In the genomic region with DNA sequence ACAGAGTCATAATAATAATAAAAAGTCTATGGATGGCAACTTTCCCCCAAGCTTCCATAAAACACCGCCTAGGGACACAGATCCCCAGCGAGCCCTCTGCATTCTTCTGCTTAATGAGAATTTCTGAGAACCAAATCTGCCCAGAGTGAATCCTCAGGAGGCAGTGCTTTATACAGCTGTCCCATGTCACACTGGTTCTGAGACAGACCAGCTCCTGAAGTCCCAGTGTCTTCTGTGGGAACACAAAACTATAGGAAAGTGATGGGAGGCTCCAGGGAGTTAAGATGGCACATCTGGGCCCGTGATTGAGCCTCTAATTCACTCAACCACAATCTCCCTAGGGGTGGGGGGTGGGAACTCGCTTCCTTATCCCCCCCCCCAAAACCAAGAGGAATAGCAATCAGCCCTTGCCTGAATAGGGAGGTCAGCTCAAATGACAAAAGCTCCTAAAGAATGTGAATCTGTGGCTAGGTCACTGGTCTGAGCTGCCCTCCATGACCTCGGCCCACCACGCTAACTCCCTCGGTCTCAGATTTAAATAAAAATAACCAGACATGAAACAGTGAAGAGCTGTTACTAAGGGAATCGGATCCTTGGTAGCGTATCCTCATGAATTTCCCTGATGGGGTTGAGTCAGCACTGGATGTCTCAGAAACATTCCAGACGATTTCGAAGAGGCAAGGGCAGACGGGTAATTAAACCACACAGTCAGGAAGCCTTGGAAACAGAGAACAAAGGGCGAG, we compare ENCODE assay signal across 9 mouse cellular contexts.
DNase-seq lines count a peak whose midpoint lies in the region; ATAC-seq and TF ChIP-seq lines count a peak whose summit lies in the region.
"Had no signal": no experiment of that assay in that cellular context is flagged by ENCODE, and none has a peak within 500 bp of the region (broad histone marks: within the 10 kb centered on the region; RNA-seq: fewer than 3 reads in every experiment).

No protein-coding gene starts in this region.

- H3K4me2 ChIP-seq in forebrain, embryonic 15.5 days (replicated peaks), result no peak overlapping the region
- H3K4me2 ChIP-seq in limb, embryonic 12.5 days, result no peak overlapping the region

- H3K4me1 ChIP-seq in forebrain, embryonic 15.5 days, result peaks cover 13% of the 10 kb centered on the region
- peaks cover 31% of the 10 kb centered on the region for H3K4me1 ChIP-seq in limb, embryonic 12.5 days (replicated peaks)
- H3K4me1 ChIP-seq: megakaryocyte, embryonic 14.5 days had no signal

- peak overlapping the region; percentile 4; the same call in 1 of the 2 replicates for H3K27ac ChIP-seq in left cerebral cortex, adult 2 months
- H3K27ac ChIP-seq in forebrain, embryonic 15.5 days (replicated peaks), result no peak overlapping the region
- peak overlapping the region; percentile 67 for H3K27ac ChIP-seq in limb, embryonic 12.5 days

- no peak for TF ChIP-seq CTCF in left cerebral cortex, adult 2 months (IDR thresholded peaks at IDR 0.05)

- intact Hi-C loops in left cerebral cortex, adult 2 months (cut with DNase I), result loop anchor here (10.0 kb wide), 2 partner anchors 1375 to 1725 kb away; no protein-coding TSS in a partner anchor

- WGBS in forebrain, embryonic 15.5 days, result 11% methylated on average over 13 of the region's 13 CpGs
- 18% methylated on average over 13 of the region's 13 CpGs for WGBS in limb, embryonic 12.5 days

- ATAC-seq in forebrain, embryonic 15.5 days (replicated peaks), result 0 out of 2 replicates have a peak, but pooled peaks have one; percentile 15
- ATAC-seq in limb, embryonic 12.5 days (ENCODE audit: insufficient number of reproducible peaks, insufficient read depth, low FRiP score, low TSS enrichment, low read depth), result no peak

- no peaks in the 10 kb centered on the region for H3K9me3 ChIP-seq in forebrain, embryonic 15.5 days
- no peaks in the 10 kb centered on the region for H3K9me3 ChIP-seq in limb, embryonic 12.5 days

- H3K4me3 ChIP-seq in left cerebral cortex, adult 2 months, result no peak overlapping the region
- H3K4me3 ChIP-seq in forebrain, embryonic 15.5 days, result no peak overlapping the region
- no peak overlapping the region for H3K4me3 ChIP-seq in limb, embryonic 12.5 days (replicated peaks)
- H3K4me3 ChIP-seq: megakaryocyte, embryonic 14.5 days had no signal

- H3K36me3 ChIP-seq in forebrain, embryonic 15.5 days, result no peaks in the 10 kb centered on the region
- no peaks in the 10 kb centered on the region for H3K36me3 ChIP-seq in limb, embryonic 12.5 days

- no peak for DNase-seq in left cerebral cortex, adult 2 months (ENCODE audit: extremely low spot score in 1 of 2, low spot score in 2 of 2)
- no peak for DNase-seq in left cerebral cortex, adult 9 months (ENCODE audit: low spot score in 2 of 2)
- DNase-seq in yolk sac, embryonic 10.5 days (ENCODE audit: low spot score), result peak; percentile 34
- DNase-seq in adrenal gland, postnatal 10 days, result no peak
- DNase-seq in adrenal gland, adult 18-20 months (ENCODE audit: low spot score in 2 of 2), result no peak
- no peak for DNase-seq in urinary bladder, adult 2 months (ENCODE audit: low spot score)

- no peaks in the 10 kb centered on the region for H3K27me3 ChIP-seq in forebrain, embryonic 15.5 days
- peaks cover 2% of the 10 kb centered on the region; the same call in 1 of the 2 replicates for H3K27me3 ChIP-seq in limb, embryonic 12.5 days
- H3K27me3 ChIP-seq: megakaryocyte, embryonic 14.5 days had no signal

- no peak overlapping the region for H3K9ac ChIP-seq in forebrain, embryonic 15.5 days (replicated peaks)
- no peak overlapping the region for H3K9ac ChIP-seq in limb, embryonic 12.5 days (replicated peaks)
